Mouse (Mus musculus) monocyte, adult 2 months (primary cell): ENCODE data around the gene Pex7.
"Not testable (repeated sequence)": the region's sequence is repeated elsewhere in the genome, so short reads cannot be mapped to it uniquely, and the experiment has no call there.

ENCODE experiments used
- DNase-seq, 2 experiments: peaks; one replicate each; pipeline ENCODE4 v3.0.0; 2022; ENCODE audit warnings: low spot score in 2 of 2, low read depth in 1 of 2

Pex7 gene

GRCm38 (mm10) chr10:19934384-19935294, 27.1 kb upstream of the Pex7 start, which contains the start of gene Map3k5:
Map3k5 (plus strand) TSS chr10:19934472.
- peak in 1 of 2 experiments; percentile 10 for DNase-seq

GRCm38 (mm10) chr10:19933511-19934383, 26.3 kb upstream of the Pex7 start:
- DNase-seq: peak; percentile 36 to 61

DNA sequence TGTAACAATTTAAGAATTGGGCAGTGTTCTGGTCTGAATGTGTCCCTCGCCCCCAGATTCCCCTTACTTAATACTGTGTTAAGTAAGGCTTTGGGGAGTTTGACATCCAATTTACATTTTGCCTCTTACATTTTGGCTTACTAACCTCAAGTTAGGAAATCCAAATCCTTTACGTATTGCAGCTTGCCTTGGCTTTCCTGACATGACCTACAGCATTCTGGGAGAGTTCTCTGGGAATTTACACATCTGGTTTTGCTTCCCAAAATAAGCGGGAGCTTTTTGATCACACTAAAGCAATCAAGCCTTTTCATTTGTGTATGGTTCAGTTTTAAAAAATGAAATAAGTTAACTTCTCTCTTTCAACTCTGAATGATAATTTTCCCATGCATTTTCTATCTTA, 25.5 kb upstream of the Pex7 start:
- DNase-seq: no peak

- no peak for DNase-seq
Measured at GRCm38 (mm10) chr10:19928205-19928604, 20.7 kb upstream of the Pex7 start.

GRCm38 (mm10) chr10:19926391-19926897, 19.0 kb upstream of the Pex7 start:
- DNase-seq: not testable (repeated sequence)

- no peak for DNase-seq
Measured at GRCm38 (mm10) chr10:19924256-19924655, 16.8 kb upstream of the Pex7 start.

- no peak for DNase-seq
Measured at GRCm38 (mm10) chr10:19922410-19922809, 14.9 kb upstream of the Pex7 start.

DNA sequence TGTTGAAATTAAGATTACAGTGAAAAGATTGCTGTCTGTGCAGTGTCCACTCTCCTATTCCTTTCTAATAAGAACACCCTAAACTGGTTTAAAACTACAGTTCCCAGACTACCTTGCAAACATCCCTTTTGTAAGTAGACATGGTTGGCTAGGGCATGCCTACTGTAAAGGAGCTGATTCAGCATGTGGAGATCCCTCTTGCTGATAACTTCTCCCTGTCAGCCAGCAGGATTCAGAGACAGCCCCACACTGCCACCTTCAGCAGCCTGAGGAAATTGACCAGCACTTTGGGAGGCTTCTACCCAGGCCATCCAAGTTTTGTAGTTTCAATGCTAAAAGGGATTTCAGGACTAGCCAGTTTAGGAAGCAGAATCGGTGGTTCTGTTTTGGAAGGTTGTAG, 7.8 kb upstream of the Pex7 start:
- peak in 1 of 2 experiments; percentile 43 for DNase-seq

GRCm38 (mm10) chr10:19913806-19914205, 6.3 kb upstream of the Pex7 start:
- no peak for DNase-seq

GRCm38 (mm10) chr10:19911583-19911982, 4.1 kb upstream of the Pex7 start:
- DNase-seq: no peak

DNA sequence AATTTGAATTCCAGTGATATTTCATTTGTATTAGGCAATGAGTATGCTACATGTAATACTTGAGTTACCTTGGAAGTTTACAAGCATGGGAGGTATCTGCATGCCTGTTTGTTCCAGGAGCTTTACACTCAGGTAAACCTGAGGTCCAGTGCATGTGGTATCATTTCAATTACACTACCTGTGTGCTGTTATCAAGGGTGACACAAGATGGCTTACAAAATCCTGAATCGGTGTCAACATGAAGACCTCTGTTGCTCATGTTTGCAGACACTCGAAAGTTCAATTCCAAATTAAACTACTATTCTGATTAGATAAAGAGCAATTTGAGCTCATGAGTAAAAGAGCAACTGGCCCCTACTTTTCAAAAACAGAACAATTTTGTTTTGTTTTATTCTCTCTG, 3.0 kb upstream of the Pex7 start:
- DNase-seq: no peak

- DNase-seq: no peak
Measured at GRCm38 (mm10) chr10:19908076-19908475, 587 bp upstream of the Pex7 start.

- no peak for DNase-seq
Measured at GRCm38 (mm10) chr10:19904077-19904820, 3.2 kb downstream of the Pex7 start.

DNA sequence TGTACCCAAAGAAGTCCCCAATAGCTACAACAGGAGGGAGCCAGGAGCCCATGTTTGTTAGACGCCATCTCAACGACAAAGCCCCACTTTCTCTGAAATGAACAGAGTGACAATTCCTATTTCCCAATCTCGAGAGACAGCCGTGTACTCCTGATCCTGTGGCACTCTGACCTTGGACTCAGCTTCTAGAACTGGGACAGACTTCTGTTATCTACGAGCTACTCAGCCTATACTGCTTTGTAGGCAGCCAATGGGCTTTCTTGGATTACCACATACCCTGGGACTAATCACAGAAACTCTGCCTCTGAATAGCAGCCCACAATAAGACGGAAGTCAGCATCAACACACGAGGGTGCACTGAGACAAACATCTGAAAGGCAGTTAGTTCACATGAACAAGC, 5.5 kb downstream of the Pex7 start:
- no peak for DNase-seq

DNA sequence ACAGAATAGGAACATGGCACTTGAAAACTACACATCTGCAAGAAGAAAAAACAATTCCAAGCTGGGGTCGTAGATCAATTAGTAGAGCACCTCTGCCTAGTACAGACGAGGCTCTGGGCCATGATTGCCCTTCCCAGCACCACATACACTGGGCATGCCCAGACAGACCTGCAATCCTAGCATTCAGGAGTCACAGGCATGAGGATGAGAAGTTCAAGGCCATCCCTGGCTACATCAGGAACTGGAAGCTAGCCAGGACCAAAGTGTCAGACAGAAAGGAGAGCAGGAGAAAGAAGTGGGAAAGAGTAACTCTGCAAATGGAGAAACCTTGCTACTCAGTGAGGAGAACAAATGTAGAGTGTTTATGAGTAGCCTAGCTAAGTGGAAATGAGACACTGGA, 7.3 kb downstream of the Pex7 start:
- no peak for DNase-seq

- DNase-seq: no peak
Measured at GRCm38 (mm10) chr10:19893976-19894375, 13.5 kb downstream of the Pex7 start.

DNA sequence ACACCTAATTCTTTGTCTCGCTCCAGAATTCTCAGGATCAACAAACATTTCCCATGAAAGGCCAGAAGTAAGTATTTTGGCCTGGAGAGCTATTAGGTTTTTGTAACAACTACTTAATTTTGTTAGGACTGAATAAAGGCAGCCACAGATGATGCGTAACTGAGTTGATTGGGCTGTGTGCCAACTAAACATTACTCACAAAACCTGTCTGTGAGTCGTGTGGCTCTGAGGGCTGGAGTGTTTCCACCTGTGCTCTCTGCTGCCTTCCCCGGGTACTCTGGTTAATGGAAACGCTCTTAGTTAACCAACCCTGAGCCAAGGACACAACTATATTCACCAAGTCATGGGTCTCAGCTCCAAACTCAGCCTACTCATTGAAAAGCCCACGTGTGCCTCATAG, 14.3 kb downstream of the Pex7 start:
- no peak for DNase-seq

GRCm38 (mm10) chr10:19891686-19892085, 15.8 kb downstream of the Pex7 start:
- DNase-seq: no peak

- no peak for DNase-seq
Measured at GRCm38 (mm10) chr10:19889908-19890307, 17.6 kb downstream of the Pex7 start.

DNA sequence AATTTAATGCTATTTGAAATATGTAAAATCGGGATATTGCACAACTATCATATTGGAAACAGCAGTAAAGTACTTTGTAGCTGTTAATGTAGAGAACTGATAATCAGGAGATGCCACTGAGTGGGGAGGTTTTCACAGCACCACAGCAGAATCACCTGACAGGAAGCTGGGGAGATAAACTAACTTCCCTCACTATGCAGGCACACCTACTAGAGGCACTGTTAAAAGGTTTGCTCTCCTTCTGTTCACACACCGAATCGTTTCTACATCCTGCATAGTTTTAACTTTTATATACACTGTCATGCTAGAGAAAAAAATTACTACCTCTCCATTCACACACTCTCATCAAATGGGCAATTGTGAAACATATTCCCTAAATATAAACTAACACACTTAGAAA, 21.2 kb downstream of the Pex7 start:
- no peak for DNase-seq

DNA sequence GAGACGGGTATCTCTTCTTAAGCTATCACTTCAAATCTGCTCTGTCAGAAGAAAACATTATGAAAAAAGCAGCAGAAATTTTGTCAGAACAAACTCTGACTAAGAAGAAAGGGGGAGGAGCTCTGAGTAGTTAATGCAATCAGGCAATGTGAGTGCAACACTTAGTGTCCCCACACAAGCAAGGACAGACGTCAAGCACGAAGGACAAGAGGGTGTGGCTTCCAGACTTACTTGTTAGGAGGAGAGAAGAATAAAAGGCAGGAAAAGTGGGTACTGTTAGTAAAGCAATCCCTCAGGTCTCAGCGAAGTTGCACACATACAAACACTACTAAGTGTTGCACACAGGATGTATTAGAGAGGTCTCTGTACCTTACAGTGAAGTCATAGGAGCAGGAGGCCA, 23.1 kb downstream of the Pex7 start:
- DNase-seq: no peak
